Mouse (Mus musculus): ENCODE results near the gene Sbk2. TPM values are rescaled to one million over a fixed set of nuclear protein-coding genes. Genes with fewer than 3 reads are reported as not detected.

Gene Sbk2
- total and polyA plus RNA-seq, 2 experiments = not detected

- 4% methylated on average over 19 of the region's 26 CpGs for WGBS
- H3K4me1 ChIP-seq (ENCODE audit: control insufficient read depth, insufficient read depth, low read length) = peaks cover 4% of the 10 kb centered on the region; the same call in 1 of the 2 replicates
- peak within 1 kb of the TSS; percentile 87 for H3K9ac ChIP-seq (ENCODE audit: low read depth, low read length)
- no peaks in the 10 kb centered on the region for H3K79me2 ChIP-seq (ENCODE audit: control insufficient read depth, insufficient read depth, low read length)
- H3K36me3 ChIP-seq (ENCODE audit: control insufficient read depth, insufficient read depth, low read length) = no peaks in the 10 kb centered on the region
- no peak for TF ChIP-seq CTCF (IDR thresholded peaks at IDR 0.05; ENCODE audit: low read depth, low read length)
- 0 out of 2 replicates have a peak, but pooled peaks have one; percentile 2 for TF ChIP-seq POLR2A (IDR thresholded peaks at IDR 0.05; ENCODE audit: extremely low read depth, insufficient read depth, low read length)
- no peaks in the 10 kb centered on the region for H3K27me3 ChIP-seq (ENCODE audit: control insufficient read depth, insufficient read depth, low read length)
- H3K4me3 ChIP-seq (ENCODE audit: insufficient read depth, low read depth, low read length) = peak within 1 kb of the TSS; percentile 89
- peak; percentile 59 for DNase-seq (ENCODE audit: extremely low read depth, low read depth, low spot score)
- H3K27ac ChIP-seq (replicated peaks; ENCODE audit: insufficient read depth, low read depth, low read length) = no peak within 1 kb of the TSS
Observed at GRCm38 (mm10) chr7:4996003-4996895, 32.0 kb upstream of the Sbk2 start, which contains the start of gene Zfp579. Gene Zfp579 (minus strand): TSS chr7:4996158.

DNA sequence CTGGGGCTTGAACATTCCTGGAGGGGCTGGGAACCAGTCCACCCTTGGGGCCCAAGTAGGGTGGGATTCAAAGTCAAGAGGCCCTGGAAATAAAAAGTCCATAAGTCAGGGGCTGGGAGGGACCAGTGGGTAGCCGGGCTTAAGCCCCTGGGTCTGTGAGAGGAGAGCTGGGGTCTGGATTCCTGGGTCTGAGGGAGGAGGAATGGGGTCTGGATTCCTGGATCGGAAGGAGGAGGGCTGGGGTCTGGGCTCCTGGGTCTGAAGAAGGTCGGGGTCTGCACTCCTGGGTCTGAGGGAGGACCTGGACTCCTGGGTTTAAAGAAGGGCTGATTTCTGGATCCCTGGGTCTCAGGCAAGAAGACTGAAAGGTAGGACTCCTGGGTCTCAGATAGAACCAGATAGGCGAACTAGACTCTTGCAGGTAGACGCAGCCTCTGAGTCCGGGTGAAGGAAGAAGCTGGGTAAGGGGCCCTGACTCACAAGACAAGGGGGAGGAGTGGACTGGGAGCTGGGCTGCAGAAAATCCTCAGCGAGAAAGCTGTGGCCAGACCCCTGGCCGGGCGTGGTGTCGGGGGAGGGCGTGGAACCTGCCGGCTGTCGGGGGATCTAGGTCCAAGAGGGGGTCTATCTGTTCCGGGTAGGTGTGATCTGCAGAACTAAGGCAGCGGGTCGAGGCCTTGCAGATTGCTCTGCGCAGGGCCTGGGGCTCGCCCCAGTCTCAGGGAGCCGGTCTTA, 31.2 kb upstream of the Sbk2 start:
- 7% methylated on average over 18 of the region's 19 CpGs for WGBS
- Histone ChIP-seq H3K27ac (replicated peaks; ENCODE audit: insufficient read depth, low read depth, low read length) (no peak overlapping the region), H3K9ac (ENCODE audit: low read depth, low read length) (peak overlapping the region; percentile 87), H3K4me3 (ENCODE audit: insufficient read depth, low read depth, low read length) (peak overlapping the region; percentile 89), H3K79me2 (ENCODE audit: control insufficient read depth, insufficient read depth, low read length) (no peaks in the 10 kb centered on the region), H3K36me3 (ENCODE audit: control insufficient read depth, insufficient read depth, low read length) (no peaks in the 10 kb centered on the region), H3K4me1 (ENCODE audit: control insufficient read depth, insufficient read depth, low read length) (peaks cover 4% of the 10 kb centered on the region; the same call in 1 of the 2 replicates), H3K27me3 (ENCODE audit: control insufficient read depth, insufficient read depth, low read length) (no peaks in the 10 kb centered on the region)
- TF ChIP-seq CTCF (IDR thresholded peaks at IDR 0.05; ENCODE audit: low read depth, low read length) = no peak
- no peak for TF ChIP-seq POLR2A (IDR thresholded peaks at IDR 0.05; ENCODE audit: extremely low read depth, insufficient read depth, low read length)
- DNase-seq (ENCODE audit: extremely low read depth, low read depth, low spot score) = no peak

GRCm38 (mm10) chr7:4993999-4994788, 30.0 kb upstream of the Sbk2 start:
- no peaks in the 10 kb centered on the region for H3K36me3 ChIP-seq (ENCODE audit: control insufficient read depth, insufficient read depth, low read length)
- H3K4me3 ChIP-seq (ENCODE audit: insufficient read depth, low read depth, low read length) = no peak overlapping the region
- H3K9ac ChIP-seq (ENCODE audit: low read depth, low read length) = no peak overlapping the region
- TF ChIP-seq POLR2A (IDR thresholded peaks at IDR 0.05; ENCODE audit: extremely low read depth, insufficient read depth, low read length) (no peak), CTCF (IDR thresholded peaks at IDR 0.05; ENCODE audit: low read depth, low read length) (no peak)
- WGBS = 84% methylated on average over 59 of the region's 59 CpGs
- H3K79me2 ChIP-seq (ENCODE audit: control insufficient read depth, insufficient read depth, low read length) = no peaks in the 10 kb centered on the region
- H3K27ac ChIP-seq (replicated peaks; ENCODE audit: insufficient read depth, low read depth, low read length) = no peak overlapping the region
- H3K4me1 ChIP-seq (ENCODE audit: control insufficient read depth, insufficient read depth, low read length) = peaks cover 4% of the 10 kb centered on the region; the same call in 1 of the 2 replicates
- no peaks in the 10 kb centered on the region; the same call in 1 of the 2 replicates for H3K27me3 ChIP-seq (ENCODE audit: control insufficient read depth, insufficient read depth, low read length)
- no peak for DNase-seq (ENCODE audit: extremely low read depth, low read depth, low spot score)

DNA sequence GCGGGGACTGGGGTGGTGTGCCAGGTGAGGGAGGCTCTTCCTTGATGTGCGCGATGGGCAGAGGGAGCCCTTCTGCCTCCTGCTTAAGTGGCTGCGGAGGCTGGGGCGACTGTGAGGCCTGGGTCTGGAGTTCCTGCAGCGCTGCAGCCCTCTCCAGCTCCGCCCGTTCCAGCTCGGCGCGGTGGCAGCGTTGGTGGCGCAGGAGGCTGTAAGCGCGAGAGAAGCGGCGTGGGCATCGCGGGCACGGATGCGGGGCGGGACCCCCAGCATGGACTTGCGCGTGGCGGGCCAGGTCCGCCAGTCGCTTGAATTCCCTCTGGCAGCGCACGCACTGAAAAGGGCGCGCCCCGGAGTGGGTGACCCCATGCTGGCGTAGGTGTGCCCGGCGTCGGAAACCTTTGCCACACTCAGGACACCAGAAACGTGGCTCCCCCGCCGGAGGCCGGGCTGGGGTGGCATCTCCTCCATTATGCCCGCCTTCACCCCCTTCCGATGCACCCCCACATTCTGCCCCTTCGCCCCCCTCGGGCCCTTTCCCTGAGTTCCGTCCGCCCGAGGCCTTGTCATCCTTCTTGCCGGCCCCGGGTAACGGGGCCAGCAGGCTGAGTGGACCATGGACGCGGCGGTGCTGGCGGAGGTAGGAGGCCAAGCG, 29.3 kb upstream of the Sbk2 start:
- 85% methylated on average over 55 of the region's 55 CpGs for WGBS
- no peak overlapping the region for H3K27ac ChIP-seq (replicated peaks; ENCODE audit: insufficient read depth, low read depth, low read length)

GRCm38 (mm10) chr7:4988250-4988649, 24.0 kb upstream of the Sbk2 start:
- Histone ChIP-seq H3K79me2 (ENCODE audit: control insufficient read depth, insufficient read depth, low read length) (no peaks in the 10 kb centered on the region), H3K4me3 (ENCODE audit: insufficient read depth, low read depth, low read length) (no peak overlapping the region), H3K27ac (replicated peaks; ENCODE audit: insufficient read depth, low read depth, low read length) (no peak overlapping the region), H3K9ac (ENCODE audit: low read depth, low read length) (no peak overlapping the region), H3K27me3 (ENCODE audit: control insufficient read depth, insufficient read depth, low read length) (no peaks in the 10 kb centered on the region; the same call in 1 of the 2 replicates), H3K4me1 (ENCODE audit: control insufficient read depth, insufficient read depth, low read length) (no peaks in the 10 kb centered on the region), H3K36me3 (ENCODE audit: control insufficient read depth, insufficient read depth, low read length) (no peaks in the 10 kb centered on the region)
- no peak for DNase-seq (ENCODE audit: extremely low read depth, low read depth, low spot score)
- WGBS = 46% methylated on average over 2 of the region's 2 CpGs
- TF ChIP-seq CTCF (IDR thresholded peaks at IDR 0.05; ENCODE audit: low read depth, low read length) = no peak
- TF ChIP-seq POLR2A (IDR thresholded peaks at IDR 0.05; ENCODE audit: extremely low read depth, insufficient read depth, low read length) = no peak

More for the DNA sequence above, 29.3 kb upstream of the Sbk2 start:
- H3K4me3 ChIP-seq (ENCODE audit: insufficient read depth, low read depth, low read length) = no peak overlapping the region
- TF ChIP-seq POLR2A (IDR thresholded peaks at IDR 0.05; ENCODE audit: extremely low read depth, insufficient read depth, low read length) (no peak), CTCF (IDR thresholded peaks at IDR 0.05; ENCODE audit: low read depth, low read length) (no peak)
- no peaks in the 10 kb centered on the region; the same call in 1 of the 2 replicates for H3K27me3 ChIP-seq (ENCODE audit: control insufficient read depth, insufficient read depth, low read length)
- DNase-seq (ENCODE audit: extremely low read depth, low read depth, low spot score) = no peak
- no peaks in the 10 kb centered on the region for H3K36me3 ChIP-seq (ENCODE audit: control insufficient read depth, insufficient read depth, low read length)
- H3K79me2 ChIP-seq (ENCODE audit: control insufficient read depth, insufficient read depth, low read length) = no peaks in the 10 kb centered on the region
- H3K4me1 ChIP-seq (ENCODE audit: control insufficient read depth, insufficient read depth, low read length) = peaks cover 4% of the 10 kb centered on the region; the same call in 1 of the 2 replicates
- no peak overlapping the region for H3K9ac ChIP-seq (ENCODE audit: low read depth, low read length)
